8 mouse cellular contexts compared by ENCODE assay signal in genomic region chr12:70881340-70881739, GRCm38 (mm10). TPM values are rescaled to one million over a fixed set of nuclear protein-coding genes. Genes with fewer than 3 reads are reported as not detected.
DNase-seq lines count a peak whose midpoint lies in the region; ATAC-seq and TF ChIP-seq lines count a peak whose summit lies in the region.

No protein-coding gene starts in this region.

- TF ChIP-seq CTCF in layer of hippocampus, adult 2 months (conservative IDR thresholded peaks at IDR 0.05), result no peak

- peak overlapping the region; percentile 58 for H3K27ac ChIP-seq in layer of hippocampus, adult 2 months
- peak overlapping the region; percentile 21 to 66; a peak in 3 of 4 replicates for H3K27ac ChIP-seq in heart, embryonic 14.5 days (replicated peaks in 1 of 2; ENCODE audit: control insufficient read depth in 1 of 2, insufficient read depth in 1 of 2, low read depth in 2 of 2, low read length in 2 of 2)
- peak overlapping the region; percentile 42 for H3K27ac ChIP-seq in lung, embryonic 16.5 days (ENCODE audit: low read length)

- ATAC-seq in cerebellum, adult (ENCODE audit: insufficient number of reproducible peaks, low FRiP score, low TSS enrichment), result peak; percentile 94
- peak; percentile 59; the same call in 1 of the 2 replicates for ATAC-seq in heart, embryonic 14.5 days (ENCODE audit: insufficient number of reproducible peaks, insufficient read depth, low FRiP score, low read depth)
- ATAC-seq in lung, embryonic 16.5 days (ENCODE audit: low read depth), result peak; percentile 34; the same call in 1 of the 2 replicates

- H3K4me1 ChIP-seq in heart, embryonic 14.5 days (ENCODE audit: control insufficient read depth in 2 of 2, insufficient read depth in 2 of 2, low read length in 2 of 2), result peaks cover 11 to 20% of the 10 kb centered on the region in 2 experiments
- H3K4me1 ChIP-seq in lung, embryonic 16.5 days (replicated peaks; ENCODE audit: control insufficient read depth, insufficient read depth, low read length), result peaks cover 9% of the 10 kb centered on the region

- no peaks in the 10 kb centered on the region for H3K27me3 ChIP-seq in heart, embryonic 14.5 days (ENCODE audit: control insufficient read depth, insufficient read depth, low read length)
- H3K27me3 ChIP-seq in lung, embryonic 16.5 days (ENCODE audit: control insufficient read depth, insufficient read depth, low read depth, low read length), result no peaks in the 10 kb centered on the region

- DNase-seq in layer of hippocampus, adult 2 months (ENCODE audit: low spot score in 2 of 2), result no peak
- DNase-seq in layer of hippocampus, adult 11-12 months (ENCODE audit: low spot score), result no peak
- DNase-seq in left cerebral cortex, adult 8-10 months (ENCODE audit: low spot score in 2 of 2), result no peak
- no peak for DNase-seq in right cerebral cortex, postnatal 25 days
- no peak for DNase-seq in spleen, postnatal 36 days (ENCODE audit: low spot score in 2 of 2)

- WGBS in heart, embryonic 14.5 days, result 35% methylated on average over 12 of the region's 12 CpGs
- WGBS in lung, embryonic 16.5 days, result 38% methylated on average over 12 of the region's 12 CpGs

- no peak overlapping the region for H3K4me2 ChIP-seq in heart, embryonic 14.5 days (ENCODE audit: low read length)
- no peak overlapping the region for H3K4me2 ChIP-seq in lung, embryonic 16.5 days (ENCODE audit: low read depth, low read length)

- no peak overlapping the region for H3K4me3 ChIP-seq in layer of hippocampus, adult 2 months
- H3K4me3 ChIP-seq in heart, embryonic 14.5 days (ENCODE audit: control insufficient read depth in 1 of 2, insufficient read depth in 1 of 2, low read depth in 1 of 2, low read length in 2 of 2), result no peak overlapping the region
- H3K4me3 ChIP-seq in lung, embryonic 16.5 days (ENCODE audit: low read length), result no peak overlapping the region

- no peak overlapping the region; the same call in 1 of the 2 replicates for H3K9ac ChIP-seq in heart, embryonic 14.5 days (ENCODE audit: low read length)
- no peak overlapping the region for H3K9ac ChIP-seq in lung, embryonic 16.5 days (ENCODE audit: low read length)

- H3K36me3 ChIP-seq in heart, embryonic 14.5 days (ENCODE audit: control insufficient read depth, insufficient read depth, low read length), result peaks cover 72% of the 10 kb centered on the region
- peaks cover 34% of the 10 kb centered on the region for H3K36me3 ChIP-seq in lung, embryonic 16.5 days (ENCODE audit: control insufficient read depth, insufficient read depth, low read length)

- H3K9me3 ChIP-seq in heart, embryonic 14.5 days (ENCODE audit: control insufficient read depth, low read length), result no peaks in the 10 kb centered on the region
- no peaks in the 10 kb centered on the region for H3K9me3 ChIP-seq in lung, embryonic 16.5 days (ENCODE audit: control insufficient read depth, low read length)

RNA-seq across cellular contexts. Expression of gene Frmd6, which starts 56.0 kb away (rescaled TPM):
- 10 to 100 TPM; 17.6 to 18.4 TPM for total RNA-seq in layer of hippocampus, adult 2 months (2021)
- 26.7 and 27.0 TPM in 2 replicates for polyA plus RNA-seq in heart, embryonic 14.5 days (2014; fragmentation: Nextera tagmentation; extraction: Ambion mirVana)
- 36.4 and 38.9 TPM in 2 replicates for polyA plus RNA-seq in lung, embryonic 16.5 days (2015; fragmentation: Nextera tagmentation; extraction: Ambion mirVana)
- 10 to 100 TPM; 31.3 to 40.3 (median 37.5) TPM for total RNA-seq in left cerebral cortex, adult 8-10 months (2022)

RNA-seq across cellular contexts. Expression of gene Actr10, which starts 56.3 kb away (rescaled TPM):
- 100 to 1,000 TPM; 160 to 172 TPM for total RNA-seq in layer of hippocampus, adult 2 months (2021)
- 208 and 222 TPM in 2 replicates for polyA plus RNA-seq in heart, embryonic 14.5 days (2014; fragmentation: Nextera tagmentation; extraction: Ambion mirVana)
- 232 and 234 TPM in 2 replicates for polyA plus RNA-seq in lung, embryonic 16.5 days (2015; fragmentation: Nextera tagmentation; extraction: Ambion mirVana)
- total RNA-seq in left cerebral cortex, adult 8-10 months (2022), result 100 to 1,000 TPM; 149 to 186 (median 172) TPM

Comparison
In these comparisons a context has a peak if more than half of its experiments do, and no peak if none do; other contexts are left out.
1. ATAC-seq: peak in every context shown above with its lines; median percentile 94 in cerebellum, adult; 59 in heart, embryonic 14.5 days; 34 in lung, embryonic 16.5 days.